Mouse (Mus musculus): ENCODE measurements at regions not wholly inside any gene's neighbourhood (a gene's known extent, or its start where the extent isn't known, plus 50 kb on each side); places are given as distances from the start of the nearest gene placed in this dataset.

DNA sequence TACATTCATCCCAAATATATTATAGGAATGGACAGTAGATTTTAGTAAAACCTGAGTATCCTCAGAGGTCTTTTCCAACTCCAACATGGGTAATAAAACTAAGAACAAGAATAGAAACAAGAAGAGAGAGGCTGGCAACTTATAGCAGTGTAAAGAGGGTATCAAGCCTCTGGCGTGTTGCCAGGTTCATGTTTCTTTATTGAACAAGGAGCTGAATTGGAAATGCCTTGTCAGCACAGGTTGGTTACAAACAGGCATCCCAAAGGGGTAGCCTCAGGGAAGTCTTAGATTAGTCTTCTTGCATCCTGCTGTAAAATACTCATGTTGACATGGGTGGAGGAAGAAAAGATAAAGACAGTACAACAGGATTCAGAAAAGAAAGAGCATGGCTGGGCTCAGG lies 213.6 kb upstream of the Pfkp start:
- no peak for TF ChIP-seq CTCF (IDR thresholded peaks at IDR 0.05; ENCODE audit: low read depth)
- TF ChIP-seq EP300 (IDR thresholded peaks at IDR 0.05; ENCODE audit: low read depth) = no peak
